Mouse (Mus musculus): Measurements from ENCODE around the gene Fahd1. TPM values are rescaled to one million over a fixed set of nuclear protein-coding genes. Genes with fewer than 3 reads are reported as not detected.

Gene Fahd1
- polyA plus RNA-seq (2015; fragmentation: Nextera tagmentation; extraction: Ambion mirVana) = 50.7 and 52.1 TPM in 2 replicates

DNA sequence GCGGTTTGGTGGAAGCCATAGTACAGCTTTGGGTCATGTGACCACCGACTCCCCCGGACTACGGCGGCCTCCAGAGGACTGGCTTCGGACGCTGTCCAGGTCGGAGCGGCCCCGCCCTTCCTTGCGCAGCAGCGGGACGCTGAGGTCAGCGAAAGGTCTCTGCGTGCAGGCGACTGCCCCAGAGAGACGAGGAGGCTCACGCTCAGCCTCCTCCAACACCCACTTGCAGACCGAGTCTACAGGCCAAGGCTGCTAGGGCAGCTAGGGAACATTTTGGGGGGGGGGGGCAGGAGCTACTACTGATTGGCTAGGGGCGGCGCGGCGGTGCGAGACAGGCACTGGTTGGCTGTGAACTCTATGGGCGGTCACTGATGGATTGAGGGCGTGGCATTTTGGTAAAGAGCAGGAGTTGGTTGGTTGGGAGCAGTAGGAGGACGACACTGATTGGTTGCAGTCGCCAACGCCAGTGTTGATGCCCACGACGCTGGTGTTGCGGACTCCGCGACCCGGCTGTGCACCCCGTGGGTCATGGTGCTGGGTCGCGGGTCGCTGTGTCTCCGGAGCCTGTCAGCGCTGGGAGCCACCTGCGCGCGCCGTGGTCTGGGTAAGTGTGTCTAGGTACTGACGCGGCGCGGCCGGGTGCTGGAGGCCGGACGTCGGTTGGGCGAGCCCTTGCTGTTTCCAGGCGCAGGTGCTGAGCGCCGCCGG, at the start of gene Fahd1:
TSS of gene Fahd1 (minus strand) at position 300 of the 708 bp plus-strand sequence.
- Histone ChIP-seq H3K27me3 (ENCODE audit: insufficient read depth, low read length) (no peaks in the 10 kb centered on the region), H3K36me3 (ENCODE audit: insufficient read depth, low read length) (0 out of 2 replicates have a peak, but pooled peaks cover 4% of the 10 kb centered on the region), H3K4me3 (ENCODE audit: low read length) (peak within 1 kb of the TSS; percentile 75), H3K4me2 (replicated peaks; ENCODE audit: low read depth, low read length) (peak within 1 kb of the TSS; percentile 78), H3K9ac (replicated peaks; ENCODE audit: low read length) (peak within 1 kb of the TSS; percentile 83), H3K27ac (ENCODE audit: low read length) (peak within 1 kb of the TSS; percentile 96), H3K9me3 (ENCODE audit: low read length) (no peaks in the 10 kb centered on the region), H3K4me1 (ENCODE audit: insufficient read depth, low read length) (peaks cover 9% of the 10 kb centered on the region)
- under 1% methylated on average over 58 of the region's 58 CpGs for WGBS
- ATAC-seq (ENCODE audit: low FRiP score, low TSS enrichment) = peak; percentile 99

DNA sequence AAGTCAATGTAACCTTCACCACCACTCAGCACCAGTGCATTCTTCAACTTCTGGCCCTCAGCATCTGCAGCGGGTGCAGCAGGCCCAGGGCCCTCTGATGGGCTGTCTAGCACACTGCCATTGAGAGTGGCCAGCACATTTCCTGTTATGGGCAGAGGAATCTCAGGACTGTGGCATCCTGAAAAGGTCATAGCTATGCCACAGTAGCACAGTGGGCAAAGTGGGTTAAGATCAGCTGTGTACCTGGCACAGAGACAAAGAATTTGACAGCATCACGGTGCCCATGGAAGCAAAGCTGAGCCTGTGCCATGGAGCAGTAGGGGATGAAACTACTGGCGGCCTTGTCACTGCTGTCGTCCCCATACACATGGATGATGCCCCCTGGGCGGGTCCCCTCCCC, 49.0 kb upstream of the Fahd1 start:
- Histone ChIP-seq H3K27me3 (ENCODE audit: insufficient read depth, low read length) (no peaks in the 10 kb centered on the region), H3K4me2 (replicated peaks; ENCODE audit: low read depth, low read length) (no peak overlapping the region), H3K4me1 (ENCODE audit: insufficient read depth, low read length) (peaks cover 24% of the 10 kb centered on the region), H3K9ac (replicated peaks; ENCODE audit: low read length) (no peak overlapping the region), H3K27ac (ENCODE audit: low read length) (no peak overlapping the region), H3K36me3 (ENCODE audit: insufficient read depth, low read length) (peaks cover 66% of the 10 kb centered on the region), H3K9me3 (ENCODE audit: low read length) (no peaks in the 10 kb centered on the region), H3K4me3 (ENCODE audit: low read length) (no peak overlapping the region)
- whole genome bisulfite sequencing = 89% methylated on average over 5 of the region's 5 CpGs
- no peak for ATAC-seq (ENCODE audit: low FRiP score, low TSS enrichment)

DNA sequence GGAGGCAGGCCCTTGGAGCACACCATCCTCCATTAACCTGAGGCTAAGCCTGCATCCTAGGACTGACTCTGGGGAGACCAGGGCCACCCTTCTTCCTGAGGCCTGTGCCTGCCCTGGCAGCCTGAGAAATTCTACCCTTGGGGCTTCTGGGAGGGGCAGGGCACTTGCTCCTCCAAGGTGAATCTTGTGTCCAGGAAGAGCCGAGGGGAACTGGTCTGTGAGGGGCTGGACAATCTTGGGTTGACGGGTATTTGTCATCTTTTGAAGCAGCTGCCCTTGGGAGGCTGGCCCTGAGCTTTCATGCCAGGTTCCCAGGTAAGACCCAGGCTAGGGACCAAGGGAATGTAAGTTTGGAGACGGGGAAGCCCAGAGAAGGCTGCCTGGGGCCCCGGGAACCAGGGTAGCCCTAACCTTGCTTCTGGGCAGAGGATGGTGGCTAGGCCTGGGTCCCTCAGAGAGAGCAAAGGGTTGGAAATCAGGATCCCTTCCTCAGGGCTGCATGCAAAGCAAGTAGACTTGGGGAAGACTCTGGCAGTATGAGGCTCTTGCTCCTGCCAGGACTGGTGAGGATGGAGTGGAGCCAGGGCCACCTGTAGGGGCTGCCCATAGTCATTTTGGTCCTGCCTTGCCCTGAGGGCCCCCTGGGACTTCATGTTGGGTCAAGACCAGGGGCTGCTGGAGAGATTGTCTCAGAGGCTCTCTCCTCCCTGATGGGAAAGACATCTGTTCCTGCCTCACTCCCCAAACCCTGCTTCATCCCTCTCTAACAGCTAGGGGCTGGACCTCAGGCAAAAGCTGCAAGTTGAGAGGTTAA, 48.1 kb upstream of the Fahd1 start:
- 80% methylated on average over 4 of the region's 4 CpGs for WGBS
- no peak overlapping the region for H3K4me2 ChIP-seq (replicated peaks; ENCODE audit: low read depth, low read length)
- H3K9ac ChIP-seq (replicated peaks; ENCODE audit: low read length) = no peak overlapping the region; the same call in 1 of the 2 replicates
- ATAC-seq (ENCODE audit: low FRiP score, low TSS enrichment) = no peak
- H3K27ac ChIP-seq (ENCODE audit: low read length) = no peak overlapping the region
- peaks cover 63% of the 10 kb centered on the region for H3K36me3 ChIP-seq (ENCODE audit: insufficient read depth, low read length)
- no peak overlapping the region for H3K4me3 ChIP-seq (ENCODE audit: low read length)
- H3K4me1 ChIP-seq (ENCODE audit: insufficient read depth, low read length) = peaks cover 30% of the 10 kb centered on the region
- no peaks in the 10 kb centered on the region for H3K27me3 ChIP-seq (ENCODE audit: insufficient read depth, low read length)
- H3K9me3 ChIP-seq (ENCODE audit: low read length) = no peaks in the 10 kb centered on the region

DNA sequence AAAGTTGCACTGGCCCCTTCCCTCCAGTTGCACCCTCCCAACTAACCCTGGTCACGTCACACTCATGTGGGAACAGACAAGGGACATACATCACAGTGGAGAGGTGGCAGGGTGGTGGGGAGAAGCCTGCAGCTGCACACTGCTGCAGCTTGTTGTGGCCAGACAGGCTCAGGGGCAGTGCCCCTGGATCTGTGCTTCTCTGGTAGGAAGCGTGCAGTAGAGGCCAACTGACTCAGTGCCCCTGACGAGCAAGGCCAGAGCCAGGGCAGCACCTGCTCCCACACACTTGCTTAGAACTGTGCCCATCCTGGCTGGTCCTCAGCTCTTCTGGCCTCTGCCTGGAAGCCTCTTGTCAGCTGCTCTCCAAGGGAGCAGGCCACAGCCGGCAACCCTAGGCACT, 47.4 kb upstream of the Fahd1 start:
- Histone ChIP-seq H3K4me3 (ENCODE audit: low read length) (no peak overlapping the region), H3K27ac (ENCODE audit: low read length) (no peak overlapping the region), H3K9me3 (ENCODE audit: low read length) (no peaks in the 10 kb centered on the region), H3K9ac (replicated peaks; ENCODE audit: low read length) (no peak overlapping the region; the same call in 1 of the 2 replicates), H3K4me1 (ENCODE audit: insufficient read depth, low read length) (peaks cover 30% of the 10 kb centered on the region), H3K36me3 (ENCODE audit: insufficient read depth, low read length) (peaks cover 63% of the 10 kb centered on the region), H3K4me2 (replicated peaks; ENCODE audit: low read depth, low read length) (peak overlapping the region; percentile 99; the same call in 1 of the 2 replicates), H3K27me3 (ENCODE audit: insufficient read depth, low read length) (no peaks in the 10 kb centered on the region)
- 69% methylated on average over 4 of the region's 4 CpGs for WGBS
- no peak for ATAC-seq (ENCODE audit: low FRiP score, low TSS enrichment)

DNA sequence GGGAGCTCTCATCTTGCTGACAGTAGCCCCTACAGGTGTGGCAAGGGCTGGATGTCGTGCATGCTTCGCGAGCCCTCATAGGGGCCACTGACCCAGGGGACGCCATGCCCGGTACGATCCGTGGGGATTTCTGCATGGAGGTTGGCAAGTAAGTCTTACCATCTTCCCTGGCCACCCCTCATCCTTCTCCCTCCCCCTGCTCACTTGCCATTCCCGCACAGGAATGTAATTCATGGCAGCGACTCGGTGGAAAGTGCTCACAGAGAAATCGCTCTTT, 46.8 kb upstream of the Fahd1 start:
- peak overlapping the region; percentile 91 for H3K9ac ChIP-seq (replicated peaks; ENCODE audit: low read length)
- no peaks in the 10 kb centered on the region for H3K9me3 ChIP-seq (ENCODE audit: low read length)
- peak overlapping the region; percentile 78; the same call in 1 of the 2 replicates for H3K27ac ChIP-seq (ENCODE audit: low read length)
- WGBS = 31% methylated on average over 11 of the region's 11 CpGs
- no peaks in the 10 kb centered on the region for H3K27me3 ChIP-seq (ENCODE audit: insufficient read depth, low read length)
- peaks cover 30% of the 10 kb centered on the region for H3K4me1 ChIP-seq (ENCODE audit: insufficient read depth, low read length)
- H3K36me3 ChIP-seq (ENCODE audit: insufficient read depth, low read length) = peaks cover 63% of the 10 kb centered on the region
- ATAC-seq (ENCODE audit: low FRiP score, low TSS enrichment) = no peak
- peak overlapping the region; percentile 80 for H3K4me3 ChIP-seq (ENCODE audit: low read length)
- peak overlapping the region; percentile 99 for H3K4me2 ChIP-seq (replicated peaks; ENCODE audit: low read depth, low read length)

DNA sequence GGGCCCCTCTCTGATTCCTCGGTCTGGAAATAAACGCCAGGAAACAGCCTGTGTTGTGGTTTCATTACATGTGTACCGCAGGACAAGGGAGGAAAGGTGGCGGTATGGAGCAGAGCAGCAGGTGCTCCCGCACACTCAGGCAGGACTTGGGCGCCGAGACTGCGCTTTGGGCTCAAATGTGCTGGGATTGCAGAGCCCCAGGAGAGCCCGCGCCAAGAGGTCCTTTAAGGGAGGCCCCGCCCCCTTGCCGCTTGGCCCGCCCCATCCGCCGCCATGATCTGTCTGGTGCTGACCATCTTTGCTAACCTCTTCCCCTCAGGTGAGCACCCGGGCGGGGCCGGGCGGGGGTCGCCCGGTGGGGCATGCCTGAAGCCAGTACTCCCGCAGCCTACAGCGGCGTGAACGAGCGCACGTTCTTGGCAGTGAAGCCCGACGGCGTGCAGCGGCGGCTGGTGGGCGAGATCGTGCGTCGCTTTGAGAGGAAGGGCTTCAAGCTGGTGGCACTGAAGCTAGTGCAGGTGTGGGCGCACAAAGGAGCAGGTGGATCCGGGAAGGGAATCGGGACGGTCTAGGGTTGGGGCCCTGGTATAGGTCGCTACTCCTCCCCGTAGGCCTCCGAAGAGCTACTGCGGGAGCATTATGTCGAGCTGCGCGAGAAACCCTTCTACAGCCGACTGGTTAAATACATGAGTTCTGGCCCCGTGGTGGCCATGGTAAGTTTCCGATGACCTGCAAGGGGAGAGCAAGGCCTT, 46.3 kb upstream of the Fahd1 start, which contains the start of gene Nme3:
TSS of gene Nme3 (plus strand) at position 260 of the 752 bp plus-strand sequence.
- WGBS = under 1% methylated on average over 50 of the region's 50 CpGs
- peaks cover 61% of the 10 kb centered on the region for H3K36me3 ChIP-seq (ENCODE audit: insufficient read depth, low read length)

DNA sequence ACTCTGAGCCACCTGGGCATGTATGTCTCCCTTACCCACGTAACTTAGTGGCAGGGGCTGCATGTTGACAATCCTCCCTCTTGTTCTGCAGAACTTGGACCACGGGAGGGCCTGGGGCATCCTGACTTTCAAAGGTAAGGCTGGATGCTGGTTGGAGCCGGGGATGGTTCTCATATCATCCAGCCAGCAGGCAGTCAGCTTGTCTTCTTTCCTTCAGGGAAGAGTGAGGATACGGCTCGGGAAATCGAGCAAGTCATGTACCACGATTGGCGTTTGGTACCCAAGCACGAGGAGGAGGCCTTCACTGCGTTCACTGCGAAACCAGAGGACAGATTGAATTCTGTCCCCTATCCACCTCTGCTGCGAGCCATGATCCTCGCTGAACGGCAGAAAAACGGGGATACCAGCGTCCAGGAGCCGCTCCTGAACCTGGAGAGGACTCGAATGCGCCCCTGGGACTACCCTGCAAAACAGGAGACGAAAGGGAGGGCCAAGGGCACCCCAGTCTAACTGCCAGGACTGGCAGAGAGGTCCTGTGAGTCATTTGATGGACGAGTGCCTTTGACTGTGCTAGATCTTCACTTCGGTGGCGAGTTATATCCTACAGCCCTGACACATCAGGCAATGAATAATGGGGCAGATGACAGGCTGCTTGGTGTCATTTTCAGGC, 45.5 kb upstream of the Fahd1 start:
- peaks cover 61% of the 10 kb centered on the region for H3K36me3 ChIP-seq (ENCODE audit: insufficient read depth, low read length)

More for the DNA sequence above, 46.3 kb upstream of the Fahd1 start, which contains the start of gene Nme3:
- Histone ChIP-seq H3K9ac (replicated peaks; ENCODE audit: low read length) (peak within 1 kb of the TSS; percentile 91), H3K4me1 (ENCODE audit: insufficient read depth, low read length) (peaks cover 30% of the 10 kb centered on the region), H3K4me3 (ENCODE audit: low read length) (peak within 1 kb of the TSS; percentile 80), H3K9me3 (ENCODE audit: low read length) (no peaks in the 10 kb centered on the region), H3K4me2 (replicated peaks; ENCODE audit: low read depth, low read length) (peak within 1 kb of the TSS; percentile 99), H3K27ac (ENCODE audit: low read length) (peak within 1 kb of the TSS; percentile 78), H3K27me3 (ENCODE audit: insufficient read depth, low read length) (no peaks in the 10 kb centered on the region)
- ATAC-seq (ENCODE audit: low FRiP score, low TSS enrichment) = peak; percentile 80

DNA sequence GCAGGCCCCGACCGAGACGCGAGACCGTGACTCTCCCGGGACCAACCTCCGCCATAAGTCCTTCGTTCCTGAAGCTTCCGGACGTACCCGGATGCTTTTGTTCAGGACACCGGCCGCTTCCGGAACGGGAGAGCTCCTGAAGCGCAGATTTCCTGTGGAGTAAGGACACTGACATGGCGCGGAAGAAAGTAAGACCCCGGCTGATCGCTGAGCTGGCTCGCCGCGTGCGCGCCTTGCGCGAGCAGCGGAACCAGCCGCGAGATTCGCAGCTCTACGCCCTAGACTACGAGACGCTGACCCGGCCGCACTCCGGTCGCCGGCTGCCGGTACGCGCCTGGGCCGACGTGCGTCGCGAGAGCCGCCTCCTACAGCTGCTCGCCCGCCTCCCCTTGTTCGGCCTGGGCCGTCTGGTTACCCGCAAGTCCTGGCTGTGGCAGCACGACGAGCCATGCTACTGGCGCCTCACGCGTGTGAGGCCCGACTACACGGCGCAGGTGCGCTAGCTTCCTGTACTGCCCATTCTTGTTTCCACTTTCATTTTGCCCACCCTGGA, 44.9 kb upstream of the Fahd1 start, which contains the start of the genes Eme2 and Mrps34:
TSS of gene Eme2 (minus strand) at position 93 of the 553 bp plus-strand sequence.
TSS of gene Mrps34 (plus strand) at position 122 of the 553 bp plus-strand sequence.
- Histone ChIP-seq H3K27me3 (ENCODE audit: insufficient read depth, low read length) (no peaks in the 10 kb centered on the region), H3K4me3 (ENCODE audit: low read length) (peak within 1 kb of the TSS; percentile 80), H3K9me3 (ENCODE audit: low read length) (no peaks in the 10 kb centered on the region), H3K36me3 (ENCODE audit: insufficient read depth, low read length) (peaks cover 60% of the 10 kb centered on the region), H3K27ac (ENCODE audit: low read length) (peak within 1 kb of the TSS; percentile 78), H3K4me1 (ENCODE audit: insufficient read depth, low read length) (peaks cover 30% of the 10 kb centered on the region), H3K9ac (replicated peaks; ENCODE audit: low read length) (peak within 1 kb of the TSS; percentile 91), H3K4me2 (replicated peaks; ENCODE audit: low read depth, low read length) (peak within 1 kb of the TSS; percentile 99)
- ATAC-seq (ENCODE audit: low FRiP score, low TSS enrichment) = peak; percentile 33; the same call in 1 of the 2 replicates
- under 1% methylated on average over 62 of the region's 62 CpGs for WGBS

More for the DNA sequence above, 45.5 kb upstream of the Fahd1 start:
- Histone ChIP-seq H3K4me3 (ENCODE audit: low read length) (peak overlapping the region; percentile 80), H3K27ac (ENCODE audit: low read length) (peak overlapping the region; percentile 78), H3K27me3 (ENCODE audit: insufficient read depth, low read length) (no peaks in the 10 kb centered on the region), H3K4me1 (ENCODE audit: insufficient read depth, low read length) (peaks cover 30% of the 10 kb centered on the region), H3K4me2 (replicated peaks; ENCODE audit: low read depth, low read length) (peak overlapping the region; percentile 99), H3K9me3 (ENCODE audit: low read length) (no peaks in the 10 kb centered on the region), H3K9ac (replicated peaks; ENCODE audit: low read length) (peak overlapping the region; percentile 91)
- ATAC-seq (ENCODE audit: low FRiP score, low TSS enrichment) = no peak
- WGBS = 8% methylated on average over 23 of the region's 23 CpGs

All from kidney, embryonic 16.5 days (tissue).